Mouse (Mus musculus) heart, embryonic 12.5 days (tissue): ENCODE measurements around the gene Cox6a2. TPM values are rescaled to one million over a fixed set of nuclear protein-coding genes. Genes with fewer than 3 reads are reported as not detected.

ENCODE experiments used
- ATAC-seq: fragments of 200-750 bp; cut with Nextera tagmentation; 2 replicates; pipeline ENCODE4 v1.8.0; 2017; ENCODE audit warnings: moderate TSS enrichment, moderate library complexity; ENCODE audit not compliant: insufficient number of reproducible peaks, low FRiP score
- H3K27ac ChIP-seq: fragments of 300-500 bp; sonication (generic); 2 replicates; pipeline ENCODE4 v1.5.1; 2016; ENCODE audit warnings: mild to moderate bottlenecking, moderate library complexity; ENCODE audit not compliant: poor library complexity, severe bottlenecking
- H3K27me3 ChIP-seq: fragments of 300-500 bp; sonication (generic); replicated peaks from 2 replicates; pipeline ENCODE4 v1.6.1; 2016; ENCODE audit warnings: mild to moderate bottlenecking, moderate library complexity
- H3K36me3 ChIP-seq: fragments of 300-500 bp; sonication (generic); 2 replicates; pipeline ENCODE4 v1.6.1; 2016; ENCODE audit warnings: mild to moderate bottlenecking, moderate library complexity
- H3K4me1 ChIP-seq: fragments of 300-500 bp; sonication (generic); replicated peaks from 2 replicates; pipeline ENCODE4 v1.6.1; 2016; ENCODE audit warnings: mild to moderate bottlenecking
- H3K4me2 ChIP-seq: fragments of 300-500 bp; sonication (generic); 2 replicates; pipeline ENCODE4 v1.6.1; 2016; ENCODE audit warnings: mild to moderate bottlenecking, moderate library complexity
- H3K4me3 ChIP-seq: fragments of 300-500 bp; sonication (generic); 2 replicates; pipeline ENCODE4 v1.5.1; 2016; ENCODE audit warnings: mild to moderate bottlenecking
- H3K9ac ChIP-seq: fragments of 300-500 bp; sonication (generic); 2 replicates; pipeline ENCODE4 v1.6.1; 2016; ENCODE audit warnings: mild to moderate bottlenecking, moderate library complexity
- H3K9me3 ChIP-seq: fragments of 300-500 bp; sonication (generic); replicated peaks from 2 replicates; pipeline ENCODE4 v1.6.1; 2016; ENCODE audit warnings: mild to moderate bottlenecking, moderate library complexity
- WGBS: fragments of 180-500 bp; shearing (Covaris S2); methylation state at CpG from one replicate; pipeline ENCODE4 v1.1.7; 2016; 5-methylcytosine and 5-hydroxymethylcytosine counted together
- polyA plus RNA-seq: library from polyadenylated mRNA; unstranded; fragments of >200 nt; fragmentation: Nextera tagmentation; extraction: Ambion mirVana; gene quantifications from 2 replicates; pipeline ENCODE4 v1.2.1, GENCODE M21; 2016

Cox6a2 gene
- polyA plus RNA-seq, 1 experiment from 2014 or later, result 632 TPM

GRCm38 (mm10) chr7:128244410-128245025 is 38.3 kb upstream of the Cox6a2 start:
- no peak overlapping the region for H3K27ac ChIP-seq
- H3K36me3 ChIP-seq, result peaks cover 68% of the 10 kb centered on the region
- H3K27me3 ChIP-seq, result no peaks in the 10 kb centered on the region
- no peak for ATAC-seq
- no peak overlapping the region for H3K4me2 ChIP-seq
- peak overlapping the region; percentile 21; the same call in 1 of the 2 replicates for H3K9ac ChIP-seq
- H3K4me3 ChIP-seq, result no peak overlapping the region
- H3K4me1 ChIP-seq, result peaks cover 31% of the 10 kb centered on the region
- no peaks in the 10 kb centered on the region for H3K9me3 ChIP-seq
- WGBS, result 90% methylated on average over 18 of the region's 18 CpGs

- no peak overlapping the region for H3K27ac ChIP-seq
- no peak for ATAC-seq
- H3K36me3 ChIP-seq, result peaks cover 63% of the 10 kb centered on the region
- H3K9ac ChIP-seq, result 0 out of 2 replicates have a peak overlapping the region, but pooled peaks have one; percentile 21
- H3K9me3 ChIP-seq, result no peaks in the 10 kb centered on the region
- H3K4me2 ChIP-seq, result no peak overlapping the region
- H3K4me1 ChIP-seq, result peaks cover 32% of the 10 kb centered on the region
- 65% methylated on average over 10 of the region's 10 CpGs for WGBS
- no peaks in the 10 kb centered on the region for H3K27me3 ChIP-seq
- H3K4me3 ChIP-seq, result no peak overlapping the region
Observed at GRCm38 (mm10) chr7:128243921-128244320, 37.7 kb upstream of the Cox6a2 start.

GRCm38 (mm10) chr7:128242331-128242730 is 36.1 kb upstream of the Cox6a2 start:
- Histone ChIP-seq H3K9ac (no peak overlapping the region), H3K4me1 (peaks cover 22% of the 10 kb centered on the region), H3K4me2 (no peak overlapping the region), H3K4me3 (no peak overlapping the region), H3K36me3 (peaks cover 54% of the 10 kb centered on the region), H3K27ac (no peak overlapping the region), H3K9me3 (no peaks in the 10 kb centered on the region), H3K27me3 (no peaks in the 10 kb centered on the region)
- no peak for ATAC-seq
- 95% methylated on average over 16 of the region's 16 CpGs for WGBS

GRCm38 (mm10) chr7:128240131-128240784 is 34.1 kb upstream of the Cox6a2 start:
- Histone ChIP-seq H3K4me1 (peaks cover 16% of the 10 kb centered on the region), H3K9me3 (no peaks in the 10 kb centered on the region), H3K27me3 (no peaks in the 10 kb centered on the region), H3K36me3 (peaks cover 60% of the 10 kb centered on the region), H3K9ac (no peak overlapping the region), H3K27ac (no peak overlapping the region), H3K4me2 (no peak overlapping the region), H3K4me3 (no peak overlapping the region)
- no peak for ATAC-seq
- 95% methylated on average over 27 of the region's 27 CpGs for WGBS

GRCm38 (mm10) chr7:128238991-128239390 is 32.8 kb upstream of the Cox6a2 start:
- Histone ChIP-seq H3K27me3 (no peaks in the 10 kb centered on the region), H3K4me3 (peak overlapping the region; percentile 78), H3K36me3 (peaks cover 51% of the 10 kb centered on the region), H3K4me2 (peak overlapping the region; percentile 77), H3K9me3 (no peaks in the 10 kb centered on the region), H3K4me1 (peaks cover 16% of the 10 kb centered on the region), H3K27ac (peak overlapping the region; percentile 87), H3K9ac (0 out of 2 replicates have a peak overlapping the region, but pooled peaks have one; percentile 51)
- ATAC-seq, result no peak
- WGBS, result 25% methylated on average over 4 of the region's 4 CpGs

GRCm38 (mm10) chr7:128237927-128238778 is 32.0 kb upstream of the Cox6a2 start, which contains the start of gene 9130023H24Rik:
Gene 9130023H24Rik (minus strand): TSS chr7:128238031.
- Histone ChIP-seq H3K27me3 (no peaks in the 10 kb centered on the region), H3K9ac (peak within 1 kb of the TSS; percentile 85), H3K36me3 (peaks cover 47% of the 10 kb centered on the region), H3K4me3 (peak within 1 kb of the TSS; percentile 78), H3K9me3 (no peaks in the 10 kb centered on the region), H3K27ac (peak within 1 kb of the TSS; percentile 97), H3K4me1 (peaks cover 16% of the 10 kb centered on the region), H3K4me2 (peak within 1 kb of the TSS; percentile 78)
- ATAC-seq, result peak; percentile 91
- WGBS, result under 1% methylated on average over 72 of the region's 72 CpGs

- Histone ChIP-seq H3K27ac (peak overlapping the region; percentile 97), H3K4me3 (peak overlapping the region; percentile 78), H3K9me3 (no peaks in the 10 kb centered on the region), H3K4me2 (peak overlapping the region; percentile 78), H3K36me3 (peaks cover 41% of the 10 kb centered on the region), H3K9ac (peak overlapping the region; percentile 85), H3K4me1 (peaks cover 16% of the 10 kb centered on the region), H3K27me3 (no peaks in the 10 kb centered on the region)
- ATAC-seq, result no peak; the same call in 1 of the 2 replicates
- WGBS, result 1% methylated on average over 25 of the region's 25 CpGs
Observed at GRCm38 (mm10) chr7:128237593-128237926, 31.4 kb upstream of the Cox6a2 start.

- peak within 1 kb of the TSS; percentile 78 for H3K4me3 ChIP-seq
- H3K36me3 ChIP-seq, result peaks cover 35% of the 10 kb centered on the region
- peak; percentile 26; the same call in 1 of the 2 replicates for ATAC-seq
Observed at GRCm38 (mm10) chr7:128236856-128237592, 30.8 kb upstream of the Cox6a2 start, which contains the start of gene Armc5. Gene Armc5 (plus strand): TSS chr7:128237342.

GRCm38 (mm10) chr7:128236426-128236825 is 30.2 kb upstream of the Cox6a2 start:
- Histone ChIP-seq H3K9ac (peak overlapping the region; percentile 85; the same call in 1 of the 2 replicates), H3K27ac (no peak overlapping the region)
- WGBS, result 92% methylated on average over 13 of the region's 13 CpGs

More at GRCm38 (mm10) chr7:128236856-128237592, 30.8 kb upstream of the Cox6a2 start, which contains the start of gene Armc5:
- H3K4me1 ChIP-seq, result peaks cover 16% of the 10 kb centered on the region
- peak within 1 kb of the TSS; percentile 78 for H3K4me2 ChIP-seq
- no peaks in the 10 kb centered on the region for H3K27me3 ChIP-seq
- peak within 1 kb of the TSS; percentile 85 for H3K9ac ChIP-seq
- no peaks in the 10 kb centered on the region for H3K9me3 ChIP-seq
- 25% methylated on average over 37 of the region's 37 CpGs for WGBS
- peak within 1 kb of the TSS; percentile 97 for H3K27ac ChIP-seq

GRCm38 (mm10) chr7:128235481-128235880 is 29.3 kb upstream of the Cox6a2 start:
- ATAC-seq, result no peak

More at GRCm38 (mm10) chr7:128236426-128236825, 30.2 kb upstream of the Cox6a2 start:
- Histone ChIP-seq H3K4me1 (peaks cover 16% of the 10 kb centered on the region), H3K9me3 (no peaks in the 10 kb centered on the region), H3K4me3 (no peak overlapping the region; the same call in 1 of the 2 replicates), H3K4me2 (peak overlapping the region; percentile 78; the same call in 1 of the 2 replicates), H3K36me3 (peaks cover 30% of the 10 kb centered on the region), H3K27me3 (no peaks in the 10 kb centered on the region)
- ATAC-seq, result no peak

More at GRCm38 (mm10) chr7:128235481-128235880, 29.3 kb upstream of the Cox6a2 start:
- Histone ChIP-seq H3K27ac (no peak overlapping the region), H3K4me3 (no peak overlapping the region), H3K9me3 (no peaks in the 10 kb centered on the region), H3K9ac (no peak overlapping the region), H3K36me3 (peaks cover 20% of the 10 kb centered on the region), H3K4me2 (no peak overlapping the region), H3K27me3 (no peaks in the 10 kb centered on the region), H3K4me1 (peaks cover 16% of the 10 kb centered on the region)
- WGBS, result 73% methylated on average over 1 of the region's 1 CpGs
